Comparison of ENCODE assay signal across 13 mouse cellular contexts in genomic region chr10:127197505-127198110, GRCm38 (mm10). TPM values are rescaled to one million over a fixed set of nuclear protein-coding genes. Genes with fewer than 3 reads are reported as not detected.
DNase-seq lines count a peak whose midpoint lies in the region; ATAC-seq and TF ChIP-seq lines count a peak whose summit lies in the region.
"Had no signal": no experiment of that assay in that cellular context is flagged by ENCODE, and none has a peak within 500 bp of the region (broad histone marks: within the 10 kb centered on the region; RNA-seq: fewer than 3 reads in every experiment).

No protein-coding gene starts in this region.

- peaks cover 2% of the 10 kb centered on the region for H3K79me2 ChIP-seq in myocyte (ENCODE audit: control insufficient read depth, insufficient read depth)

- no peak overlapping the region for H3K9ac ChIP-seq in heart, embryonic 11.5 days (ENCODE audit: low read depth, low read length)

- 87% methylated on average over 11 of the region's 11 CpGs for WGBS in heart, embryonic 11.5 days (ENCODE audit: insufficient replicate concordance)
- 83% methylated on average over 11 of the region's 11 CpGs for WGBS in cerebellum, adult 2 months

- H3K9me3 ChIP-seq in heart, embryonic 11.5 days (replicated peaks; ENCODE audit: control insufficient read depth, low read length): no peaks in the 10 kb centered on the region

- no peak overlapping the region for H3ac ChIP-seq in myocyte (ENCODE audit: control insufficient read depth, insufficient read length)

- no peak overlapping the region for H3K4me3 ChIP-seq in heart, embryonic 11.5 days (ENCODE audit: low read depth, low read length)
- no peak overlapping the region for H3K4me3 ChIP-seq in brown adipose tissue, adult 24 weeks (ENCODE audit: insufficient read depth, low read depth, low read length)
- no peak overlapping the region for H3K4me3 ChIP-seq in myocyte
- no peak overlapping the region for H3K4me3 ChIP-seq in cerebellum, adult 2 months (replicated peaks; ENCODE audit: insufficient read depth, low read depth, low read length)

- H3K36me3 ChIP-seq in heart, embryonic 11.5 days (ENCODE audit: control insufficient read depth, insufficient read depth, low read length): peaks cover 6% of the 10 kb centered on the region
- H3K36me3 ChIP-seq in myocyte (ENCODE audit: control insufficient read depth, insufficient read depth): peaks cover 5% of the 10 kb centered on the region

- DNase-seq in heart, adult 18-20 months: no peak
- peak; percentile 61 for DNase-seq in layer of hippocampus, adult 9-11 months
- no peak for DNase-seq in layer of hippocampus, postnatal 14 days (ENCODE audit: low spot score in 2 of 2)
- DNase-seq in spleen, postnatal 10 days (ENCODE audit: low spot score in 2 of 2): no peak
- no peak for DNase-seq in cerebellum, adult 2 months
- DNase-seq: cerebellum, adult 9-10 months; lung, postnatal 10 days; right cerebral cortex, adult 18-20 months; thymus, postnatal 4 days had no signal

- H3K4me1 ChIP-seq in heart, embryonic 11.5 days (ENCODE audit: control insufficient read depth, insufficient read depth, low read length): peaks cover 16% of the 10 kb centered on the region
- no peaks in the 10 kb centered on the region for H3K4me1 ChIP-seq in brown adipose tissue, adult 24 weeks (ENCODE audit: control insufficient read depth, insufficient read depth, insufficient read length, low read length)
- peaks cover 6% of the 10 kb centered on the region for H3K4me1 ChIP-seq in cerebellum, adult 2 months (ENCODE audit: control insufficient read depth, insufficient read depth, low read length)

- H3K27me3 ChIP-seq in heart, embryonic 11.5 days (ENCODE audit: control insufficient read depth, insufficient read depth, low read length): no peaks in the 10 kb centered on the region
- no peaks in the 10 kb centered on the region for H3K27me3 ChIP-seq in myocyte (ENCODE audit: control insufficient read depth, insufficient read depth, insufficient read length)
- no peaks in the 10 kb centered on the region for H3K27me3 ChIP-seq in cerebellum, adult 2 months (ENCODE audit: control insufficient read depth, insufficient read depth, low read length)

- no peak for TF ChIP-seq CTCF in cerebellum, adult 2 months (IDR thresholded peaks at IDR 0.05; ENCODE audit: borderline replicate concordance, insufficient read depth, low read depth, low read length)

- TF ChIP-seq POLR2A in myocyte (IDR thresholded peaks at IDR 0.05; ENCODE audit: insufficient read length, low read depth): no peak
- no peak for TF ChIP-seq POLR2A in cerebellum, adult 2 months (IDR thresholded peaks at IDR 0.05; ENCODE audit: borderline replicate concordance, insufficient read depth, low read length)

- ATAC-seq in heart, embryonic 11.5 days (replicated peaks; ENCODE audit: insufficient number of reproducible peaks, low FRiP score, low TSS enrichment): no peak
- ATAC-seq: inflammation-experienced regulatory T-cells, adult 6 months had no signal

- 0 out of 2 replicates have a peak overlapping the region, but pooled peaks have one; percentile 22 for H3K27ac ChIP-seq in heart, embryonic 11.5 days (ENCODE audit: low read depth, low read length)
- H3K27ac ChIP-seq in brown adipose tissue, adult 24 weeks (replicated peaks; ENCODE audit: low read depth, low read length): peak overlapping the region; percentile 55
- no peak overlapping the region for H3K27ac ChIP-seq in cerebellum, adult 2 months (ENCODE audit: insufficient read depth, low read length)

- H3K4me2 ChIP-seq in heart, embryonic 11.5 days: no peak overlapping the region
- H3K4me2 ChIP-seq in myocyte (ENCODE audit: low read depth): no peak overlapping the region

TF ChIP-seq in myocyte, 11 proteins besides CTCF, POLR2A, EP300 and RAD21:
- TF ChIP-seq SRF (IDR thresholded peaks at IDR 0.05; ENCODE audit: control insufficient read depth, insufficient read length, low read depth) (no peak), POLR2AphosphoS2 (IDR thresholded peaks at IDR 0.05; ENCODE audit: insufficient read length, low read depth) (peak; percentile 6), MYOD1 (IDR thresholded peaks at IDR 0.05; ENCODE audit: control insufficient read depth in 1 of 3, insufficient read length in 2 of 3, low read depth in 2 of 3) (no peak), CEBPB (IDR thresholded peaks at IDR 0.05; ENCODE audit: insufficient read depth, poor library complexity, severe bottlenecking) (no peak), USF1 (IDR thresholded peaks at IDR 0.05; ENCODE audit: low read depth) (no peak)

RNA-seq across cellular contexts. Expression of gene Dtx3, which starts 2.1 kb away (rescaled TPM):
- polyA plus RNA-seq in heart, embryonic 11.5 days (2014; fragmentation: Nextera tagmentation; extraction: Ambion mirVana): 82.3 and 83.0 TPM in 2 replicates
- total RNA-seq in heart, adult 18-20 months (2021): 10 to 100 TPM; 18.1 to 21.2 TPM
- 100 to 1,000 TPM; 200 to 207 TPM for total RNA-seq in layer of hippocampus, postnatal 14 days (2021)
- 5.0 and 5.8 TPM in 2 replicates for polyA plus RNA-seq in brown adipose tissue, adult 24 weeks (2012; ENCODE audit: insufficient read depth, insufficient read length, missing spikeins)
- 42.4 TPM for polyA plus RNA-seq in myocyte (2012; fragmentation: generic; extraction: Trizol)
- 321 and 339 TPM in 2 replicates for polyA plus RNA-seq in cerebellum, adult 2 months (2012; rRNA removed)

RNA-seq across cellular contexts. Expression of gene Arhgef25, which starts 7.7 kb away (rescaled TPM):
- polyA plus RNA-seq in heart, embryonic 11.5 days (2014; fragmentation: Nextera tagmentation; extraction: Ambion mirVana): 17.9 and 18.0 TPM in 2 replicates
- 10 to 100 TPM in 1 of 2 experiments, 1 to 10 TPM in 1; 8.9 to 10.1 TPM for total RNA-seq in heart, adult 18-20 months (2021)
- total RNA-seq in layer of hippocampus, postnatal 14 days (2021): 100 to 1,000 TPM; 196 to 200 TPM
- polyA plus RNA-seq in brown adipose tissue, adult 24 weeks (2012; ENCODE audit: insufficient read depth, insufficient read length, missing spikeins): 2.0 and 4.0 TPM in 2 replicates
- 25.3 TPM for polyA plus RNA-seq in myocyte (2012; fragmentation: generic; extraction: Trizol)
- 105 and 117 TPM in 2 replicates for polyA plus RNA-seq in cerebellum, adult 2 months (2012; rRNA removed)

RNA-seq across cellular contexts. Expression of gene Pip4k2c, which starts 13.8 kb away (rescaled TPM):
- polyA plus RNA-seq in heart, embryonic 11.5 days (2014; fragmentation: Nextera tagmentation; extraction: Ambion mirVana): 20.8 and 21.5 TPM in 2 replicates
- total RNA-seq in heart, adult 18-20 months (2021): 10 to 100 TPM; 30.3 to 30.8 TPM
- total RNA-seq in layer of hippocampus, postnatal 14 days (2021): 10 to 100 TPM; 65.7 to 69.2 TPM
- polyA plus RNA-seq in brown adipose tissue, adult 24 weeks (2012; ENCODE audit: insufficient read depth, insufficient read length, missing spikeins): 15.4 and 18.5 TPM in 2 replicates
- polyA plus RNA-seq in myocyte (2012; fragmentation: generic; extraction: Trizol): 22.5 TPM
- 58.8 and 64.1 TPM in 2 replicates for polyA plus RNA-seq in cerebellum, adult 2 months (2012; rRNA removed)

RNA-seq across cellular contexts. Expression of gene Slc26a10, which starts 17.2 kb away (rescaled TPM):
- 8.4 and 11.8 TPM in 2 replicates for polyA plus RNA-seq in heart, embryonic 11.5 days (2014; fragmentation: Nextera tagmentation; extraction: Ambion mirVana)
- 1 to 10 TPM; 8.0 to 9.2 TPM for total RNA-seq in heart, adult 18-20 months (2021)
- 1 to 10 TPM; 4.6 to 5.9 TPM for total RNA-seq in layer of hippocampus, postnatal 14 days (2021)
- 1.0 and 4.8 TPM in 2 replicates for polyA plus RNA-seq in brown adipose tissue, adult 24 weeks (2012; ENCODE audit: insufficient read depth, insufficient read length, missing spikeins)
- polyA plus RNA-seq in myocyte (2012; fragmentation: generic; extraction: Trizol): 1.3 TPM
- 3.1 and 3.3 TPM in 2 replicates for polyA plus RNA-seq in cerebellum, adult 2 months (2012; rRNA removed)

RNA-seq across cellular contexts. Expression of gene B4galnt1, which starts 32.6 kb away (rescaled TPM):
- polyA plus RNA-seq in heart, embryonic 11.5 days (2014; fragmentation: Nextera tagmentation; extraction: Ambion mirVana): 1.6 and 1.8 TPM in 2 replicates
- total RNA-seq in heart, adult 18-20 months (2021): 1 to 10 TPM; 1.8 to 7.9 TPM
- total RNA-seq in layer of hippocampus, postnatal 14 days (2021): 100 to 1,000 TPM; 108 to 110 TPM
- polyA plus RNA-seq in brown adipose tissue, adult 24 weeks (2012; ENCODE audit: insufficient read depth, insufficient read length, missing spikeins): 0.95 and 1.8 TPM in 2 replicates
- polyA plus RNA-seq in myocyte (2012; fragmentation: generic; extraction: Trizol): 12.4 TPM
- 81.9 and 83.6 TPM in 2 replicates for polyA plus RNA-seq in cerebellum, adult 2 months (2012; rRNA removed)
